Mouse (Mus musculus) splenic B cell, adult 2 months (primary cell): Measurements from ENCODE around the gene Mmp24.

Experiments
- DNase-seq: peaks from one replicate; pipeline ENCODE4 v3.0.0-alpha.2; 2011; ENCODE audit warnings: low read depth, low spot score
- H3K27me3 ChIP-seq: 2 replicates; pipeline ENCODE4 v1.6.1; 2012; ENCODE audit warnings: mild to moderate bottlenecking, low read length, moderate library complexity, mixed read lengths; ENCODE audit not compliant: control insufficient read depth, poor library complexity, insufficient read depth, severe bottlenecking
- H3K36me3 ChIP-seq: 2 replicates; pipeline ENCODE4 v1.6.1; 2012; ENCODE audit warnings: mild to moderate bottlenecking, low read length, moderate library complexity, mixed read lengths; ENCODE audit not compliant: control insufficient read depth, poor library complexity, insufficient read depth, severe bottlenecking

Gene Mmp24

DNA sequence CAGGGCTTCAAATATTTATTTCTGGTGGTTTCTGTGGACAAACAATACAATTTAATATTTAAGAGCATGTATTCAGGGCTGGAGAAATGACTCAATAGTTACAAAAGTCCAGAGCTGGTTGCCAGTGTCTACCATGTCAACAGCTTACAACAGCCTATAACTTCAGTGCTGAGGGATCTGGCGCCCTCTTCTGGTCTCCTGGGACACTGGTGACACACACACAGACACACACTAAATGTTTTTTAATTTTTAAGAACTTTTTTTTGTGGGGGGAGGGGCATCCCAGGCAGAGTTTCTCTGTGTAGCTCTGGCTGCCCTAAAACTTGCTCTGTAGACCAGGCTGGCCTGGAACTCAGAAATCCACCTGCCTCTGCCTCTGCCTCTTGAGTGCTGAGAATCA is 19.4 kb upstream of the Mmp24 start:
- Histone ChIP-seq H3K27me3 (no peaks in the 10 kb centered on the region), H3K36me3 (no peaks in the 10 kb centered on the region)
- peak; percentile 63 for DNase-seq

DNA sequence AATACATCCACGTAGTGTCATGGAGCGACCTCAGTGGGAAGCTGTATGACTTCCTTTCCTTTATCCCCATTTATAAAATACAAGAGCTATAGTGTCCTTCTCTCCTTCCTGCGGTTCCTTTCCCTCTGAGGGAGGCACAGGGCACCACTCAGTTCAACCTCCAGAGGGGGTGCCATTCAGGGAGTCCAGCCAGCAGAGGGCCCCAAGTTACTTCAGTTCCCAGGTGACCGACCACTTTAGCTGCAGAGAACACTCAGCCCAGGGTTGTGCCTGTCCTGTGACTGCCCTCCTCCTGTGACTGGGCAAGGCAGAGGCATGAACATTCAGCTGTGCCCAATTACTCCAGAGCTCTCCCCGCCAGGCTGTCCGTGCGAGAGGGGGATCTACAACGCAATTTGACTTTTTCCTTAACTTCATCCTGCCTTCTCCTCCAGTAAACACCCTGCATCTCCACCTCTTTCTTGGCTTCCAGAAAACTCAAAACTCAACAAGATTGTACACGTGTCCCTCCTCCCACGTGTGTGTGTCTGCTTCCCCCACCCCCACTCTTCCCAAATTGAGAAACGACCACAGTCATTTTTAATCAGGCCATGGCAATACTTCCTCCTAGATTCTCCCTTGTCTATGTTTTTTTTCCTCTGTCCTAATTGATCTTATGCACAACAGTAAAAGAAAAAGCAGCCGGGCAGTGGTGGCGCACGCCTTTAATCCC is 18.1 kb upstream of the Mmp24 start:
- DNase-seq: peak; percentile 9
- no peaks in the 10 kb centered on the region for H3K36me3 ChIP-seq
- H3K27me3 ChIP-seq: no peaks in the 10 kb centered on the region

GRCm38 (mm10) chr2:155764679-155765418 is 10.3 kb upstream of the Mmp24 start:
- Histone ChIP-seq H3K36me3 (no peaks in the 10 kb centered on the region), H3K27me3 (no peaks in the 10 kb centered on the region)
- peak; percentile 85 for DNase-seq

- Histone ChIP-seq H3K36me3 (no peaks in the 10 kb centered on the region), H3K27me3 (no peaks in the 10 kb centered on the region)
- DNase-seq: no peak
These were observed 1.5 kb upstream of the Mmp24 start for GRCm38 (mm10) chr2:155773664-155774063.

DNA sequence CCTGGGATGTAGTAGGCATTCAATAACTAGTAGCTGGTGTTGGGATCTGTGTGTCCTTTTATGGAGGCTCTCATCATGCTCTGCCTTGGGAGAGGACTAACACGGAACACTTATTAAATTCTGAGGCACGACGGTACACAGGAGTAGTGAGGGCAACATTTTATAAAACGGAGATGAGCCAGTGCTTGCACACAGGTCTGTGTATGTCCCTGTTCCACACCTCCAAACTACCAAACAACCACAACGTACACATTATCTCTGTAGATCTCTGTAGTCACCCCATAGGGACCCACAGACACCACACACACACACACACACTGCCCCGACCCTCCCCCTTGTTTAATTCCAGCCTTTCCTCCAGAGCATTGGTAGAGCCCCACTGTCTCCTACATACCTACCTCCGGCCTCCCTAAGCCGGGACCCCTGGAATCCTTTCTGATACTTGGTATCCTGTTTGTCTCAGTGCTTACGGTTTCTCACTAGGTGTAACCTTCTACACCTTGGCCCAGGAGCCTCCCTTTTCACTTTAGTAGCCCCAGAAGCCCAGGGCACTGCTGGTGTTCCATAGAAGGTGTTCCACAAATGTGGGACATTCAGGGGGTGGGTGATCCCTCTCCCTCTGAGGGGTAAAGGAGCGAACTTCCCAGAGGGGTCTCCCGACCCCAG is 748 bp upstream of the Mmp24 start:
- DNase-seq: no peak
- H3K27me3 ChIP-seq: no peaks in the 10 kb centered on the region
- no peaks in the 10 kb centered on the region for H3K36me3 ChIP-seq

GRCm38 (mm10) chr2:155775685-155776263 is 632 bp downstream of the Mmp24 start:
- H3K36me3 ChIP-seq: no peaks in the 10 kb centered on the region
- DNase-seq: peak; percentile 41
- no peaks in the 10 kb centered on the region for H3K27me3 ChIP-seq

- DNase-seq: no peak
- Histone ChIP-seq H3K27me3 (no peaks in the 10 kb centered on the region), H3K36me3 (no peaks in the 10 kb centered on the region)
These were observed 1.9 kb downstream of the Mmp24 start for GRCm38 (mm10) chr2:155776824-155777687.

DNA sequence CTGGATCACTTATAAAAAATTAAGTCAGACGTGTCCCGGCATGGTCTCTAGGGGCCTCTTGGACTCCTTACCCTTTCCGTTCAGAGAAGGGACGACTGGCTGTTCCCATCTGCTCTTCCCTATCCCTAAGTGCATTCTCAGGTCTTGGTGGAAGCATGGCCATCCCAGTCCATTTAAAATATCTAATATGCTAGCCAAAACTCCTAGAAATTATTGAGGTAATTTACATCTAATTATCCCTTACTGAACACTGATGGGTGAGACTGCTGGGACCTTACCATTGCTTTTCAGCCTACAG is 2.5 kb downstream of the Mmp24 start:
- Histone ChIP-seq H3K36me3 (no peaks in the 10 kb centered on the region), H3K27me3 (no peaks in the 10 kb centered on the region)
- no peak for DNase-seq

GRCm38 (mm10) chr2:155778004-155778403 is 2.9 kb downstream of the Mmp24 start:
- no peak for DNase-seq
- Histone ChIP-seq H3K36me3 (no peaks in the 10 kb centered on the region), H3K27me3 (no peaks in the 10 kb centered on the region)

DNA sequence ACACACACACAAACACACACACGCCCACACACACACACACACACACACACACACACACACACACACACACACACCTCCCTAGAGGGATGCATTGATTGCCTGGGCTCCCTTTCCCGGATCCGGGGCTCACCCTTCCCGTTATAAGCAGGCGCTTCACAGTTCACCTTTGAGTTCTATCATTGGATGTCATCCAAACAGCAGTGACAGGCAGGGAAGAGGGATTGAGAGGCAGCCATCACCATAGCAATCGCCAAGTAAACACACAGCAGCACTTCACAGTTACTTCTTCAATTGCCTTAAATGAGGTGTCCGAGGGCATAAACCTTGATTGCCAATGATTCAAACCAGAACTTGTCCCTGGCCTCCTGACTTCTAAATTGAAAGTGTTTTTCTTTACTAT is 3.9 kb downstream of the Mmp24 start:
- DNase-seq: no peak
- Histone ChIP-seq H3K36me3 (no peaks in the 10 kb centered on the region), H3K27me3 (no peaks in the 10 kb centered on the region)

GRCm38 (mm10) chr2:155779506-155779905 is 4.4 kb downstream of the Mmp24 start:
- DNase-seq: no peak
- Histone ChIP-seq H3K27me3 (no peaks in the 10 kb centered on the region), H3K36me3 (no peaks in the 10 kb centered on the region)

DNA sequence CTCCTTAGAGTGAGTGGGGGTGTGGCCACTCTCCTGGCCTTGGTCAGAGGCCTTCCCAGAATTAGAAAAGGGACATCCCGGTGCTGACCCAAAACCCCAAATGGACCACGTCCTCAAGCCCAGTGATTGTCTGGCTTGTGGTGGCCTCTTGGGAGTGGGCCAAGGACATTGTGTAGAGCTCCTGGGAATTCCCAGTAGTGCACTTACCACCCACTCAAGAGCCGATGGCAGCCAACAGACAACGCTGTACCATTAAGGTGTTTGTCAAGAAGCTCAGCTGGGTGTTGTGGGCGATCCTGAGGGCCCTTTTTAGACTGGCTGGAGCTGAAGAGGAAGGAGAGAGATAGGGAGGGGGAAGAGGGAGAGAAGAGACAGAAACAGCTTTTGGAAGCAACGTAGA is 9.4 kb downstream of the Mmp24 start:
- no peaks in the 10 kb centered on the region for H3K27me3 ChIP-seq
- no peak for DNase-seq
- no peaks in the 10 kb centered on the region for H3K36me3 ChIP-seq

DNA sequence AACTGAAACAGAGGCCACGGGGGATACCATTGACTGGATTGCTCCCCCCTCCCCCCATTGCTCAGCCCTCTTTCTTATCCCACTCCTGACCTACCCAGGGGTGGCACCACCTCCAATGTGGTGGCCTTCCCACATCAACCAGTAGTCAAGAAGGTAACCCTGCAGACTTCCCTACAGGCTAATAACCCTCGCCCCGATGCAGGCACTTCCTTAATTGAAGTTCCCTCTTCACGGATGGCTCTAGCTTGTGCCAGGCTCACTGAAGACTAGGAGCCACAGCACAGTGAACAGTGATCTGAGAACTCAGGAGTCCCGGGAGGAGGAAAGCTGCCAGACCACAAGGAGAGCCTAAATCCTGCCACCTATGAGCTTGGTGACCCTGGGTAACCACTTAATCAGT is 11.8 kb downstream of the Mmp24 start:
- H3K27me3 ChIP-seq: no peaks in the 10 kb centered on the region
- DNase-seq: no peak
- H3K36me3 ChIP-seq: no peaks in the 10 kb centered on the region
